Mouse (Mus musculus): ENCODE results near the gene Nmur1.

Nmur1 gene

GRCm38 (mm10) chr1:86406313-86406712, 19.7 kb downstream of the Nmur1 start:
- no peak for DNase-seq

- peak in 1 of 2 experiments; percentile 15 for DNase-seq
Measured at GRCm38 (mm10) chr1:86404834-86405233, 21.2 kb downstream of the Nmur1 start.

GRCm38 (mm10) chr1:86400096-86400754, 25.8 kb downstream of the Nmur1 start:
- DNase-seq, result no peak

GRCm38 (mm10) chr1:86399322-86399721, 26.7 kb downstream of the Nmur1 start:
- no peak for DNase-seq

GRCm38 (mm10) chr1:86398222-86398621, 27.8 kb downstream of the Nmur1 start:
- no peak for DNase-seq

- DNase-seq, result no peak
Measured at GRCm38 (mm10) chr1:86397621-86398020, 28.4 kb downstream of the Nmur1 start.

GRCm38 (mm10) chr1:86395897-86396296, 30.1 kb downstream of the Nmur1 start:
- DNase-seq, result no peak

- no peak for DNase-seq
Measured at GRCm38 (mm10) chr1:86394246-86394645, 31.8 kb downstream of the Nmur1 start.

GRCm38 (mm10) chr1:86393219-86393618, 32.8 kb downstream of the Nmur1 start:
- DNase-seq, result no peak

- DNase-seq, result peak; percentile 45 to 58
Measured at GRCm38 (mm10) chr1:86391425-86391824, 34.6 kb downstream of the Nmur1 start.

GRCm38 (mm10) chr1:86389230-86389629, 36.8 kb downstream of the Nmur1 start:
- DNase-seq, result peak; percentile 74 to 82

- DNase-seq, result peak; percentile 38 to 56
Measured at GRCm38 (mm10) chr1:86381027-86381426, 45.0 kb downstream of the Nmur1 start.

GRCm38 (mm10) chr1:86379161-86379569, 46.9 kb downstream of the Nmur1 start:
- no peak for DNase-seq

- DNase-seq, result no peak
Measured at GRCm38 (mm10) chr1:86378662-86379061, 47.4 kb downstream of the Nmur1 start.

GRCm38 (mm10) chr1:86376354-86376753, 49.7 kb downstream of the Nmur1 start:
- DNase-seq, result no peak

GRCm38 (mm10) chr1:86371997-86372396, 54.0 kb downstream of the Nmur1 start:
- DNase-seq, result no peak

GRCm38 (mm10) chr1:86368086-86368485, 57.9 kb downstream of the Nmur1 start:
- DNase-seq, result no peak

GRCm38 (mm10) chr1:86363671-86364070, 62.4 kb downstream of the Nmur1 start:
- DNase-seq, result no peak

- no peak for DNase-seq
Measured at GRCm38 (mm10) chr1:86361852-86362615, 64.0 kb downstream of the Nmur1 start.

- no peak for DNase-seq
Measured at GRCm38 (mm10) chr1:86360441-86360840, 65.6 kb downstream of the Nmur1 start.

GRCm38 (mm10) chr1:86359798-86360179, 66.2 kb downstream of the Nmur1 start:
- DNase-seq, result no peak

GRCm38 (mm10) chr1:86358906-86359797, 66.9 kb downstream of the Nmur1 start, which contains the start of gene Ncl:
TSS of gene Ncl (minus strand) at chr1:86359400.
- peak; percentile 97 to 99 for DNase-seq

GRCm38 (mm10) chr1:86358229-86358905, 67.7 kb downstream of the Nmur1 start:
- no peak for DNase-seq

Measured in cerebellum, postnatal 25 days (tissue).